Mouse (Mus musculus) E14TG2a.4 (cell line): ENCODE data around the gene Pdxk.

Source experiments
- H3K27me3 ChIP-seq: 2 replicates; pipeline ENCODE4 v1.6.1; 2014; ENCODE audit warnings: low read length, control low read depth; ENCODE audit not compliant: insufficient read depth
- H3K36me3 ChIP-seq: 2 replicates; pipeline ENCODE4 v1.6.1; 2014; ENCODE audit warnings: low read length, control low read depth; ENCODE audit not compliant: insufficient read depth
- H3K4me1 ChIP-seq: replicated peaks from 2 replicates; pipeline ENCODE4 v1.6.1; 2014; ENCODE audit warnings: low read depth, low read length, control low read depth
- H3K4me3 ChIP-seq: replicated peaks from 2 replicates; pipeline ENCODE4 v1.5.1; 2014; ENCODE audit warnings: mild to moderate bottlenecking, low read length
- H3K9me3 ChIP-seq: 2 replicates; pipeline ENCODE4 v1.6.1; 2014; ENCODE audit warnings: low read length, control low read depth
- CTCF ChIP-seq: conservative IDR thresholded peaks from 2 replicates; pipeline ENCODE4 v1.5.1; 2014; ENCODE audit warnings: low read length
- NANOG ChIP-seq: IDR thresholded peaks from 2 replicates; pipeline ENCODE4 v1.6.1; 2014; ENCODE audit warnings: borderline replicate concordance, low read length, mixed read lengths
- POU5F1 ChIP-seq: IDR thresholded peaks from 2 replicates; pipeline ENCODE4 v1.6.1; 2014; ENCODE audit warnings: low read length, borderline replicate concordance

Pdxk gene

GRCm38 (mm10) chr10:78432853-78433252 lies 31.9 kb downstream of the Pdxk start:
- TF ChIP-seq CTCF = no peak
- no peak for TF ChIP-seq NANOG
- TF ChIP-seq POU5F1 = no peak
- Histone ChIP-seq H3K4me1 (peaks cover 33% of the 10 kb centered on the region), H3K9me3 (no peaks in the 10 kb centered on the region), H3K36me3 (peaks cover 8% of the 10 kb centered on the region), H3K4me3 (no peak overlapping the region), H3K27me3 (peaks cover 9% of the 10 kb centered on the region; the same call in 1 of the 2 replicates)

- peaks cover 6% of the 10 kb centered on the region; the same call in 1 of the 2 replicates for H3K27me3 ChIP-seq
- H3K9me3 ChIP-seq = no peaks in the 10 kb centered on the region
- H3K36me3 ChIP-seq = peaks cover 19% of the 10 kb centered on the region
- peaks cover 53% of the 10 kb centered on the region for H3K4me1 ChIP-seq
- TF ChIP-seq CTCF = no peak
- TF ChIP-seq POU5F1 = no peak
- no peak for TF ChIP-seq NANOG
- no peak overlapping the region for H3K4me3 ChIP-seq
These were observed 35.0 kb downstream of the Pdxk start for GRCm38 (mm10) chr10:78429776-78430175.

- peaks cover 19% of the 10 kb centered on the region for H3K36me3 ChIP-seq
- H3K27me3 ChIP-seq = 0 out of 2 replicates have a peak, but pooled peaks cover under 1% of the 10 kb centered on the region
- H3K9me3 ChIP-seq = no peaks in the 10 kb centered on the region
- TF ChIP-seq CTCF = no peak
- no peak for TF ChIP-seq POU5F1
- TF ChIP-seq NANOG = no peak
- no peak overlapping the region for H3K4me3 ChIP-seq
- peaks cover 59% of the 10 kb centered on the region for H3K4me1 ChIP-seq
These were observed 35.6 kb downstream of the Pdxk start for GRCm38 (mm10) chr10:78429180-78429579.

- Histone ChIP-seq H3K36me3 (peaks cover 19% of the 10 kb centered on the region), H3K27me3 (no peaks in the 10 kb centered on the region), H3K4me1 (peaks cover 66% of the 10 kb centered on the region), H3K4me3 (no peak overlapping the region; the same call in 1 of the 2 replicates), H3K9me3 (no peaks in the 10 kb centered on the region)
- TF ChIP-seq POU5F1 (no peak), CTCF (no peak), NANOG (no peak)
These were observed 36.7 kb downstream of the Pdxk start for GRCm38 (mm10) chr10:78428070-78428469.

- TF ChIP-seq POU5F1 = no peak
- TF ChIP-seq CTCF = no peak
- H3K36me3 ChIP-seq = peaks cover 19% of the 10 kb centered on the region
- H3K9me3 ChIP-seq = no peaks in the 10 kb centered on the region
- peak overlapping the region; percentile 91 for H3K4me3 ChIP-seq
- no peaks in the 10 kb centered on the region for H3K27me3 ChIP-seq
- H3K4me1 ChIP-seq = peaks cover 66% of the 10 kb centered on the region
These were observed 38.5 kb downstream of the Pdxk start for GRCm38 (mm10) chr10:78426117-78426735.

GRCm38 (mm10) chr10:78425181-78426041 lies 39.4 kb downstream of the Pdxk start, which contains the start of gene Cstb:
TSS of gene Cstb (plus strand) at chr10:78425669.
- Histone ChIP-seq H3K4me3 (peak within 1 kb of the TSS; percentile 91), H3K36me3 (peaks cover 19% of the 10 kb centered on the region), H3K27me3 (no peaks in the 10 kb centered on the region), H3K4me1 (peaks cover 66% of the 10 kb centered on the region), H3K9me3 (no peaks in the 10 kb centered on the region)
- no peak for TF ChIP-seq NANOG
- no peak for TF ChIP-seq CTCF
- TF ChIP-seq POU5F1 = no peak

GRCm38 (mm10) chr10:78422614-78423013 lies 42.2 kb downstream of the Pdxk start:
- TF ChIP-seq NANOG (no peak), POU5F1 (no peak), CTCF (no peak)
- Histone ChIP-seq H3K4me1 (peaks cover 49% of the 10 kb centered on the region), H3K4me3 (no peak overlapping the region), H3K27me3 (no peaks in the 10 kb centered on the region), H3K9me3 (no peaks in the 10 kb centered on the region), H3K36me3 (peaks cover 9% of the 10 kb centered on the region)

DNA sequence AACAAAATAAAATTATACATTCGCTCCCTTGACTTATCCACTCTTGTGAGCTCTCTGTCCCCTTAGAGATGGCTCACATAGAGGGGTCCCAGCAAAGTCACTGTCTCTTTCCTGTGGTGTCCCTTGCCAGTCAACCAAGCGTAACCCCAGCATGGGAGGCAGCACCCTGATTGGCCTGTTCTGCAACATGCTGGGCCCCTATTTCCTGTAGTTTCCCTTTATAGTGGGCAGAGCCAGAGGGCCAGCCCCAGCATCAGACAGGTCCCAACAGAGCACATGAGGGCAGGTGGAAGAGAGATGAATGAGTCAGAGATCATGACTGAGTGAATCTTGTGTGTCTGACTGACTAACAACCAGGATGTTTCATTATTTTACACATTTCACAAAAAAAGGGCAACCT lies 43.8 kb downstream of the Pdxk start:
- Histone ChIP-seq H3K27me3 (no peaks in the 10 kb centered on the region), H3K9me3 (no peaks in the 10 kb centered on the region), H3K36me3 (no peaks in the 10 kb centered on the region), H3K4me3 (no peak overlapping the region), H3K4me1 (peaks cover 41% of the 10 kb centered on the region)
- no peak for TF ChIP-seq CTCF
- TF ChIP-seq NANOG = no peak
- TF ChIP-seq POU5F1 = no peak
